Mouse (Mus musculus): Measurements from ENCODE around the gene Hdlbp. TPM values are rescaled to one million over a fixed set of nuclear protein-coding genes. Genes with fewer than 3 reads are reported as not detected.
"Not testable (repeated sequence)": the region's sequence is repeated elsewhere in the genome, so short reads cannot be mapped to it uniquely, and the experiment has no call there.

The Hdlbp gene
- total RNA-seq (2022) = 100 to 1,000 TPM; 148 to 174 (median 161) TPM

GRCm38 (mm10) chr1:93478586-93479475 lies at the start of gene Hdlbp:
Gene Hdlbp (minus strand): TSS chr1:93478815.
- DNase-seq (ENCODE audit: low spot score in 2 of 2) = peak; percentile 98 to 99

- DNase-seq (ENCODE audit: low spot score in 2 of 2) = no peak
These were observed 43.7 kb upstream of the Hdlbp start for GRCm38 (mm10) chr1:93522325-93522724.

GRCm38 (mm10) chr1:93521491-93521890 lies 42.9 kb upstream of the Hdlbp start:
- DNase-seq (ENCODE audit: low spot score in 2 of 2) = no peak

GRCm38 (mm10) chr1:93513221-93513620 lies 34.6 kb upstream of the Hdlbp start:
- no peak for DNase-seq (ENCODE audit: low spot score in 2 of 2)

- no peak for DNase-seq (ENCODE audit: low spot score in 2 of 2)
These were observed 33.7 kb upstream of the Hdlbp start for GRCm38 (mm10) chr1:93512351-93512690.

GRCm38 (mm10) chr1:93511585-93512350 lies 33.2 kb upstream of the Hdlbp start, which contains the start of gene Farp2:
Gene Farp2 (plus strand): TSS chr1:93512079.
- peak; percentile 73 to 96 for DNase-seq (ENCODE audit: low spot score in 2 of 2)

GRCm38 (mm10) chr1:93508576-93508975 lies 30.0 kb upstream of the Hdlbp start:
- not testable (repeated sequence) for DNase-seq (ENCODE audit: low spot score in 2 of 2)

GRCm38 (mm10) chr1:93506944-93507676 lies 28.5 kb upstream of the Hdlbp start:
- DNase-seq (ENCODE audit: low spot score in 2 of 2) = no peak

- DNase-seq (ENCODE audit: low spot score in 2 of 2) = no peak
These were observed 16.7 kb upstream of the Hdlbp start for GRCm38 (mm10) chr1:93495312-93495711.

GRCm38 (mm10) chr1:93486302-93486701 lies 7.7 kb upstream of the Hdlbp start:
- DNase-seq (ENCODE audit: low spot score in 2 of 2) = not testable (repeated sequence)

- peak; percentile 6 to 18 for DNase-seq (ENCODE audit: low spot score in 2 of 2)
These were observed 965 bp upstream of the Hdlbp start for GRCm38 (mm10) chr1:93479476-93480083.

- peak; percentile 95 to 99 for DNase-seq (ENCODE audit: low spot score in 2 of 2)
These were observed 643 bp downstream of the Hdlbp start for GRCm38 (mm10) chr1:93477758-93478585.

GRCm38 (mm10) chr1:93475694-93476093 lies 2.9 kb downstream of the Hdlbp start:
- no peak for DNase-seq (ENCODE audit: low spot score in 2 of 2)

GRCm38 (mm10) chr1:93468626-93469025 lies 10.0 kb downstream of the Hdlbp start:
- DNase-seq (ENCODE audit: low spot score in 2 of 2) = no peak

- DNase-seq (ENCODE audit: low spot score in 2 of 2) = no peak
These were observed 12.9 kb downstream of the Hdlbp start for GRCm38 (mm10) chr1:93465746-93466145.

- no peak for DNase-seq (ENCODE audit: low spot score in 2 of 2)
These were observed 13.5 kb downstream of the Hdlbp start for GRCm38 (mm10) chr1:93465066-93465465.

- DNase-seq (ENCODE audit: low spot score in 2 of 2) = no peak
These were observed 19.5 kb downstream of the Hdlbp start for GRCm38 (mm10) chr1:93459101-93459500.

- DNase-seq (ENCODE audit: low spot score in 2 of 2) = no peak
These were observed 20.3 kb downstream of the Hdlbp start for GRCm38 (mm10) chr1:93458357-93458756.

- no peak for DNase-seq (ENCODE audit: low spot score in 2 of 2)
These were observed 24.8 kb downstream of the Hdlbp start for GRCm38 (mm10) chr1:93453721-93454255.

- not testable (repeated sequence) for DNase-seq (ENCODE audit: low spot score in 2 of 2)
These were observed 28.5 kb downstream of the Hdlbp start for GRCm38 (mm10) chr1:93450118-93450517.

Measured in left cerebral cortex, adult 8-10 months (tissue).